Mouse (Mus musculus) spleen, adult 12 weeks (tissue): ENCODE measurements around the gene Aldh1a3.

Source experiments
- DNase-seq: peaks from one replicate; pipeline ENCODE4 v3.0.0; 2022; ENCODE audit warnings: low spot score

The Aldh1a3 gene

GRCm38 (mm10) chr7:66416829-66417228 is 10.5 kb downstream of the Aldh1a3 start:
- DNase-seq: no peak

- no peak for DNase-seq
Observed at GRCm38 (mm10) chr7:66413093-66413492, 14.2 kb downstream of the Aldh1a3 start.

- no peak for DNase-seq
Observed at GRCm38 (mm10) chr7:66409433-66409832, 17.9 kb downstream of the Aldh1a3 start.

- DNase-seq: no peak
Observed at GRCm38 (mm10) chr7:66406971-66407370, 20.3 kb downstream of the Aldh1a3 start.

GRCm38 (mm10) chr7:66405951-66406721 is 21.2 kb downstream of the Aldh1a3 start:
- DNase-seq: no peak

GRCm38 (mm10) chr7:66405541-66405940 is 21.8 kb downstream of the Aldh1a3 start:
- DNase-seq: no peak

- DNase-seq: no peak
Observed at GRCm38 (mm10) chr7:66404802-66405201, 22.5 kb downstream of the Aldh1a3 start.

- no peak for DNase-seq
Observed at GRCm38 (mm10) chr7:66404141-66404540, 23.2 kb downstream of the Aldh1a3 start.

- no peak for DNase-seq
Observed at GRCm38 (mm10) chr7:66402876-66403275, 24.4 kb downstream of the Aldh1a3 start.

- DNase-seq: no peak
Observed at GRCm38 (mm10) chr7:66401605-66402004, 25.7 kb downstream of the Aldh1a3 start.

GRCm38 (mm10) chr7:66397288-66397687 is 30.0 kb downstream of the Aldh1a3 start:
- DNase-seq: no peak

GRCm38 (mm10) chr7:66388621-66389532 is 38.4 kb downstream of the Aldh1a3 start:
- DNase-seq: peak; percentile 34

- peak; percentile 13 for DNase-seq
Observed at GRCm38 (mm10) chr7:66387813-66388521, 39.4 kb downstream of the Aldh1a3 start, which contains the start of gene Lrrk1. Lrrk1 (minus strand) TSS chr7:66388350.

- no peak for DNase-seq
Observed at GRCm38 (mm10) chr7:66387419-66387812, 39.9 kb downstream of the Aldh1a3 start.

GRCm38 (mm10) chr7:66386411-66386810 is 40.9 kb downstream of the Aldh1a3 start:
- DNase-seq: no peak

- no peak for DNase-seq
Observed at GRCm38 (mm10) chr7:66385826-66386225, 41.5 kb downstream of the Aldh1a3 start.

- DNase-seq: no peak
Observed at GRCm38 (mm10) chr7:66384891-66385290, 42.4 kb downstream of the Aldh1a3 start.

GRCm38 (mm10) chr7:66384213-66384612 is 43.1 kb downstream of the Aldh1a3 start:
- no peak for DNase-seq

- DNase-seq: no peak
Observed at GRCm38 (mm10) chr7:66376560-66376959, 50.8 kb downstream of the Aldh1a3 start.

- no peak for DNase-seq
Observed at GRCm38 (mm10) chr7:66375736-66376135, 51.6 kb downstream of the Aldh1a3 start.

- no peak for DNase-seq
Observed at GRCm38 (mm10) chr7:66373391-66373790, 53.9 kb downstream of the Aldh1a3 start.

GRCm38 (mm10) chr7:66370970-66371369 is 56.3 kb downstream of the Aldh1a3 start:
- DNase-seq: no peak
